ENCODE assay signal across 28 mouse cellular contexts in genomic region chr12:57623264-57623663, GRCm38 (mm10). TPM values are rescaled to one million over a fixed set of nuclear protein-coding genes. Genes with fewer than 3 reads are reported as not detected.
DNase-seq lines count a peak whose midpoint lies in the region; ATAC-seq and TF ChIP-seq lines count a peak whose summit lies in the region.
"Had no signal": no experiment of that assay in that cellular context is flagged by ENCODE, and none has a peak within 500 bp of the region (broad histone marks: within the 10 kb centered on the region; RNA-seq: fewer than 3 reads in every experiment).

No protein-coding gene starts in this region.

- H3K9me3 ChIP-seq in heart, embryonic 13.5 days = no peaks in the 10 kb centered on the region
- H3K9me3 ChIP-seq in liver, postnatal 0 days (ENCODE audit: low read length) = no peaks in the 10 kb centered on the region
- H3K9me3 ChIP-seq in stomach, postnatal 0 days (ENCODE audit: control insufficient read depth, low read length) = no peaks in the 10 kb centered on the region
- H3K9me3 ChIP-seq: embryonic facial prominence, embryonic 12.5 days; limb, embryonic 12.5 days; midbrain, embryonic 13.5 days; neural tube, embryonic 13.5 days had no signal

- no peak overlapping the region for H3K4me3 ChIP-seq in heart, embryonic 13.5 days
- no peak overlapping the region for H3K4me3 ChIP-seq in liver, adult 2 months (ENCODE audit: insufficient read depth, low read depth, low read length)
- H3K4me3 ChIP-seq in liver, postnatal 0 days (ENCODE audit: low read depth, low read length) = no peak overlapping the region
- no peak overlapping the region for H3K4me3 ChIP-seq in stomach, postnatal 0 days (ENCODE audit: low read depth, low read length)
- H3K4me3 ChIP-seq: embryonic facial prominence, embryonic 12.5 days; limb, embryonic 12.5 days; midbrain, embryonic 13.5 days; neural tube, embryonic 13.5 days had no signal

- no peaks in the 10 kb centered on the region for H3K79me2 ChIP-seq in liver, adult 2 months (ENCODE audit: control insufficient read depth, insufficient read depth, low read length)

- ATAC-seq in heart, embryonic 13.5 days (ENCODE audit: extremely low read depth, insufficient number of reproducible peaks, low FRiP score, low TSS enrichment) = no peak
- ATAC-seq in liver, postnatal 0 days = no peak
- ATAC-seq in stomach, postnatal 0 days (ENCODE audit: low FRiP score, low TSS enrichment) = no peak
- ATAC-seq: forebrain, embryonic 14.5 days; hindbrain, embryonic 16.5 days; lung, postnatal 0 days; midbrain, embryonic 13.5 days had no signal

- H3K36me3 ChIP-seq in heart, embryonic 13.5 days = no peaks in the 10 kb centered on the region
- H3K36me3 ChIP-seq in liver, adult 2 months (ENCODE audit: control insufficient read depth, insufficient read depth, low read length) = no peaks in the 10 kb centered on the region
- no peaks in the 10 kb centered on the region for H3K36me3 ChIP-seq in liver, postnatal 0 days (replicated peaks; ENCODE audit: insufficient read depth, low read length)
- no peaks in the 10 kb centered on the region for H3K36me3 ChIP-seq in stomach, postnatal 0 days (ENCODE audit: control insufficient read depth, insufficient read depth, low read length)
- H3K36me3 ChIP-seq: embryonic facial prominence, embryonic 12.5 days; limb, embryonic 12.5 days; midbrain, embryonic 13.5 days; neural tube, embryonic 13.5 days had no signal

- no peak for TF ChIP-seq CTCF in liver, adult 2 months (IDR thresholded peaks at IDR 0.05; ENCODE audit: low read depth, low read length)
- no peak for TF ChIP-seq CTCF in liver, postnatal 0 days (IDR thresholded peaks at IDR 0.05; ENCODE audit: low read depth)
- TF ChIP-seq CTCF in stomach, postnatal 0 days (IDR thresholded peaks at IDR 0.05; ENCODE audit: low read depth) = no peak

- H3K27ac ChIP-seq in heart, embryonic 13.5 days (replicated peaks) = no peak overlapping the region
- no peak overlapping the region for H3K27ac ChIP-seq in liver, adult 2 months (replicated peaks; ENCODE audit: insufficient read depth, low read depth, low read length)
- H3K27ac ChIP-seq in liver, postnatal 0 days (ENCODE audit: low read depth) = no peak overlapping the region
- H3K27ac ChIP-seq in stomach, postnatal 0 days (replicated peaks) = no peak overlapping the region
- H3K27ac ChIP-seq: embryonic facial prominence, embryonic 12.5 days; limb, embryonic 12.5 days; macrophage; midbrain, embryonic 13.5 days; neural tube, embryonic 13.5 days had no signal

- TF ChIP-seq EP300 in liver, postnatal 0 days (IDR thresholded peaks at IDR 0.05; ENCODE audit: low read depth) = no peak
- TF ChIP-seq EP300 in stomach, postnatal 0 days (optimal IDR thresholded peaks at IDR 0.05) = no peak

- H3K9ac ChIP-seq in heart, embryonic 13.5 days = no peak overlapping the region
- H3K9ac ChIP-seq in liver, adult 2 months (ENCODE audit: low read depth, low read length) = no peak overlapping the region
- no peak overlapping the region for H3K9ac ChIP-seq in liver, postnatal 0 days (replicated peaks)
- H3K9ac ChIP-seq in stomach, postnatal 0 days (ENCODE audit: low read length) = no peak overlapping the region
- H3K9ac ChIP-seq: embryonic facial prominence, embryonic 12.5 days; limb, embryonic 12.5 days; midbrain, embryonic 13.5 days; neural tube, embryonic 13.5 days had no signal

- H3K27me3 ChIP-seq in heart, embryonic 13.5 days (replicated peaks) = no peaks in the 10 kb centered on the region
- H3K27me3 ChIP-seq in liver, adult 2 months (ENCODE audit: control insufficient read depth, insufficient read depth, low read length) = no peaks in the 10 kb centered on the region
- H3K27me3 ChIP-seq in liver, postnatal 0 days (ENCODE audit: insufficient read depth, low read length) = no peaks in the 10 kb centered on the region
- no peaks in the 10 kb centered on the region for H3K27me3 ChIP-seq in stomach, postnatal 0 days (ENCODE audit: control insufficient read depth, insufficient read depth, low read length)
- H3K27me3 ChIP-seq: embryonic facial prominence, embryonic 12.5 days; limb, embryonic 12.5 days; midbrain, embryonic 13.5 days; neural tube, embryonic 13.5 days had no signal

- TF ChIP-seq POLR2A in liver, adult 2 months (IDR thresholded peaks at IDR 0.05; ENCODE audit: extremely low read depth, insufficient read depth, low read length) = no peak

- peak overlapping the region; percentile 51 for H3K4me2 ChIP-seq in heart, embryonic 13.5 days
- H3K4me2 ChIP-seq in liver, postnatal 0 days (ENCODE audit: low read depth, low read length) = no peak overlapping the region
- peak overlapping the region; percentile 19 for H3K4me2 ChIP-seq in stomach, postnatal 0 days (replicated peaks; ENCODE audit: low read depth)
- H3K4me2 ChIP-seq: embryonic facial prominence, embryonic 12.5 days; limb, embryonic 12.5 days; liver, embryonic 11.5 days; midbrain, embryonic 13.5 days; neural tube, embryonic 13.5 days had no signal

- WGBS in heart, embryonic 13.5 days = 12% methylated on average over 7 of the region's 7 CpGs
- 13% methylated on average over 7 of the region's 7 CpGs for WGBS in liver, adult 2 months
- 54% methylated on average over 7 of the region's 7 CpGs for WGBS in liver, postnatal 0 days (ENCODE audit: insufficient replicate concordance)
- WGBS in large intestine, adult 2 months = 22% methylated on average over 7 of the region's 7 CpGs
- WGBS in stomach, postnatal 0 days = 20% methylated on average over 7 of the region's 7 CpGs

- DNase-seq in heart, postnatal 36 days = no peak
- DNase-seq in liver, adult 2 months (ENCODE audit: extremely low read depth, low read depth, low spot score) = peak; percentile 64
- no peak for DNase-seq in liver, postnatal 0 days
- peak; percentile 25 for DNase-seq in large intestine, adult 2 months (ENCODE audit: low read depth, low spot score)
- DNase-seq in stomach, postnatal 0 days (ENCODE audit: low spot score) = no peak
- no peak for DNase-seq in cerebellum, postnatal 14 days
- DNase-seq: adrenal gland, postnatal 36 days; B cell, adult 2 months; cerebellum, adult 2 months; cerebellum, postnatal 25 days; gastrocnemius, postnatal 14 days; kidney, adult 11 months; kidney, postnatal 14 days; right cerebral cortex, postnatal 4 days; thymus, postnatal 4 days had no signal

- intact Hi-C loops in heart, postnatal 36 days (cut with DNase I) = no loop called here

- H3K4me1 ChIP-seq in heart, embryonic 13.5 days = peaks cover 12% of the 10 kb centered on the region
- no peaks in the 10 kb centered on the region for H3K4me1 ChIP-seq in liver, adult 2 months (ENCODE audit: control insufficient read depth, insufficient read depth, low read length)
- H3K4me1 ChIP-seq in liver, postnatal 0 days (ENCODE audit: insufficient read depth) = no peaks in the 10 kb centered on the region
- no peaks in the 10 kb centered on the region for H3K4me1 ChIP-seq in stomach, postnatal 0 days (replicated peaks; ENCODE audit: control insufficient read depth, insufficient read depth)
- H3K4me1 ChIP-seq: embryonic facial prominence, embryonic 12.5 days; limb, embryonic 12.5 days; neural tube, embryonic 13.5 days had no signal

RNA-seq across cellular contexts. Expression of gene Ttc6, which starts 59.4 kb away (rescaled TPM):
- 0.31 and 0.60 TPM in 2 replicates for polyA plus RNA-seq in heart, embryonic 13.5 days (2015; fragmentation: Nextera tagmentation; extraction: Ambion mirVana)
- total RNA-seq in heart, postnatal 36 days (2021) = not detected
- 1.0 and 1.1 TPM in 2 replicates for total RNA-seq in liver, adult 2 months (2014; rRNA removed)
- 0.87 and 1.0 TPM in 2 replicates for polyA plus RNA-seq in liver, adult 2 months (2012; rRNA removed)
- 0.08 and 0.09 TPM in 2 replicates for polyA plus RNA-seq in liver, postnatal 0 days (2015; fragmentation: Nextera tagmentation; extraction: Ambion mirVana)
- polyA plus RNA-seq in large intestine, adult 2 months (2012; rRNA removed) = 0.33 and 0.71 TPM in 2 replicates
- polyA plus RNA-seq in stomach, postnatal 0 days (2015; fragmentation: Nextera tagmentation; extraction: Ambion mirVana) = 3.3 and 3.5 TPM in 2 replicates
- total RNA-seq: adrenal gland, adult 18-20 months; adrenal gland, postnatal 36 days; gastrocnemius, postnatal 14 days; granulocyte monocyte progenitor cell, adult 5-6 weeks; megakaryocyte-erythroid progenitor cell, adult 5-6 weeks had no signal
- polyA plus RNA-seq: cerebellum, adult 2 months; macrophage had no signal

Comparison
In these comparisons a context has a peak if more than half of its experiments do, and no peak if none do; other contexts are left out.
1. DNase-seq: peak in liver, adult 2 months (single experiment) and large intestine, adult 2 months (single experiment); none in heart, postnatal 36 days (0 of 2), liver, postnatal 0 days (single experiment), stomach, postnatal 0 days (single experiment) and cerebellum, postnatal 14 days (0 of 2).